Mouse (Mus musculus): ENCODE data around the gene Lrrc8b. TPM values are rescaled to one million over a fixed set of nuclear protein-coding genes. Genes with fewer than 3 reads are reported as not detected.
A peak's percentile ranks its signal among the peaks of the same experiment; 100 is the strongest.

The Lrrc8b gene
- polyA plus RNA-seq, 2 experiments = 5.8 to 6.6 TPM

- no peaks in the 10 kb centered on the region for H3K36me3 ChIP-seq (ENCODE audit: control insufficient read depth, insufficient read depth, low read length)
- H3K4me2 ChIP-seq (replicated peaks; ENCODE audit: low read depth, low read length, severe bottlenecking) = no peak overlapping the region
- no peak overlapping the region for H3K4me3 ChIP-seq (replicated peaks; ENCODE audit: low read length)
- DNase-seq (ENCODE audit: low spot score) (no peak), ATAC-seq (ENCODE audit: low FRiP score, low read depth) (no peak)
- no peaks in the 10 kb centered on the region for H3K9me3 ChIP-seq (ENCODE audit: control insufficient read depth, low read length)
- H3K27ac ChIP-seq (replicated peaks; ENCODE audit: low read depth, low read length) = no peak overlapping the region
- no peak overlapping the region for H3K9ac ChIP-seq (ENCODE audit: low read depth, low read length, severe bottlenecking)
- peaks cover 50% of the 10 kb centered on the region for H3K4me1 ChIP-seq (ENCODE audit: control insufficient read depth, insufficient read depth, low read length)
- H3K27me3 ChIP-seq (ENCODE audit: control insufficient read depth, insufficient read depth, low read length) = no peaks in the 10 kb centered on the region
- no peak for TF ChIP-seq POLR2A (IDR thresholded peaks at IDR 0.05; ENCODE audit: borderline replicate concordance, extremely low read depth, insufficient read depth, insufficient read length)
- 91% methylated on average over 4 of the region's 4 CpGs for WGBS
These were observed 80.6 kb downstream of the Lrrc8b start for GRCm38 (mm10) chr5:105496133-105496532.

GRCm38 (mm10) chr5:105496586-105496985 lies 81.0 kb downstream of the Lrrc8b start:
- peaks cover 50% of the 10 kb centered on the region for H3K4me1 ChIP-seq (ENCODE audit: control insufficient read depth, insufficient read depth, low read length)
- no peak for TF ChIP-seq POLR2A (IDR thresholded peaks at IDR 0.05; ENCODE audit: borderline replicate concordance, extremely low read depth, insufficient read depth, insufficient read length)
- 75% methylated on average over 7 of the region's 7 CpGs for WGBS

GRCm38 (mm10) chr5:105498429-105499000 lies 82.9 kb downstream of the Lrrc8b start:
- Histone ChIP-seq H3K27me3 (ENCODE audit: control insufficient read depth, insufficient read depth, low read length) (no peaks in the 10 kb centered on the region), H3K9ac (ENCODE audit: low read depth, low read length, severe bottlenecking) (no peak overlapping the region), H3K4me1 (ENCODE audit: control insufficient read depth, insufficient read depth, low read length) (peaks cover 36% of the 10 kb centered on the region), H3K4me2 (replicated peaks; ENCODE audit: low read depth, low read length, severe bottlenecking) (no peak overlapping the region), H3K4me3 (replicated peaks; ENCODE audit: low read length) (no peak overlapping the region), H3K9me3 (ENCODE audit: control insufficient read depth, low read length) (no peaks in the 10 kb centered on the region), H3K27ac (replicated peaks; ENCODE audit: low read depth, low read length) (no peak overlapping the region), H3K36me3 (ENCODE audit: control insufficient read depth, insufficient read depth, low read length) (no peaks in the 10 kb centered on the region)
- ATAC-seq (ENCODE audit: low FRiP score, low read depth) (peak; percentile 70), DNase-seq (ENCODE audit: low spot score) (peak; percentile 69)
- WGBS = 48% methylated on average over 4 of the region's 4 CpGs
- no peak for TF ChIP-seq POLR2A (IDR thresholded peaks at IDR 0.05; ENCODE audit: borderline replicate concordance, extremely low read depth, insufficient read depth, insufficient read length)

More at GRCm38 (mm10) chr5:105496586-105496985, 81.0 kb downstream of the Lrrc8b start:
- Histone ChIP-seq H3K27me3 (ENCODE audit: control insufficient read depth, insufficient read depth, low read length) (no peaks in the 10 kb centered on the region), H3K9ac (ENCODE audit: low read depth, low read length, severe bottlenecking) (no peak overlapping the region), H3K27ac (replicated peaks; ENCODE audit: low read depth, low read length) (no peak overlapping the region), H3K4me2 (replicated peaks; ENCODE audit: low read depth, low read length, severe bottlenecking) (no peak overlapping the region), H3K4me3 (replicated peaks; ENCODE audit: low read length) (no peak overlapping the region), H3K36me3 (ENCODE audit: control insufficient read depth, insufficient read depth, low read length) (no peaks in the 10 kb centered on the region), H3K9me3 (ENCODE audit: control insufficient read depth, low read length) (no peaks in the 10 kb centered on the region)
- ATAC-seq (ENCODE audit: low FRiP score, low read depth) (no peak), DNase-seq (ENCODE audit: low spot score) (no peak)

- Histone ChIP-seq H3K4me2 (replicated peaks; ENCODE audit: low read depth, low read length, severe bottlenecking) (no peak overlapping the region), H3K27me3 (ENCODE audit: control insufficient read depth, insufficient read depth, low read length) (no peaks in the 10 kb centered on the region), H3K9ac (ENCODE audit: low read depth, low read length, severe bottlenecking) (no peak overlapping the region), H3K4me3 (replicated peaks; ENCODE audit: low read length) (no peak overlapping the region), H3K27ac (replicated peaks; ENCODE audit: low read depth, low read length) (no peak overlapping the region), H3K4me1 (ENCODE audit: control insufficient read depth, insufficient read depth, low read length) (peaks cover 28% of the 10 kb centered on the region), H3K9me3 (ENCODE audit: control insufficient read depth, low read length) (no peaks in the 10 kb centered on the region), H3K36me3 (ENCODE audit: control insufficient read depth, insufficient read depth, low read length) (no peaks in the 10 kb centered on the region)
- WGBS = 53% methylated on average over 1 of the region's 1 CpGs
- DNase-seq (ENCODE audit: low spot score) (no peak), ATAC-seq (ENCODE audit: low FRiP score, low read depth) (no peak)
- TF ChIP-seq POLR2A (IDR thresholded peaks at IDR 0.05; ENCODE audit: borderline replicate concordance, extremely low read depth, insufficient read depth, insufficient read length) = no peak
These were observed 83.8 kb downstream of the Lrrc8b start for GRCm38 (mm10) chr5:105499396-105499795.

GRCm38 (mm10) chr5:105500132-105501121 lies 84.9 kb downstream of the Lrrc8b start:
- no peak for TF ChIP-seq POLR2A (IDR thresholded peaks at IDR 0.05; ENCODE audit: borderline replicate concordance, extremely low read depth, insufficient read depth, insufficient read length)
- 42% methylated on average over 12 of the region's 12 CpGs for WGBS
- no peaks in the 10 kb centered on the region for H3K36me3 ChIP-seq (ENCODE audit: control insufficient read depth, insufficient read depth, low read length)
- peaks cover 21% of the 10 kb centered on the region for H3K4me1 ChIP-seq (ENCODE audit: control insufficient read depth, insufficient read depth, low read length)
- no peaks in the 10 kb centered on the region for H3K9me3 ChIP-seq (ENCODE audit: control insufficient read depth, low read length)
- no peaks in the 10 kb centered on the region for H3K27me3 ChIP-seq (ENCODE audit: control insufficient read depth, insufficient read depth, low read length)
- no peak overlapping the region for H3K4me3 ChIP-seq (replicated peaks; ENCODE audit: low read length)
- DNase-seq (ENCODE audit: low spot score) = no peak
- no peak overlapping the region for H3K27ac ChIP-seq (replicated peaks; ENCODE audit: low read depth, low read length)
- no peak overlapping the region for H3K4me2 ChIP-seq (replicated peaks; ENCODE audit: low read depth, low read length, severe bottlenecking)
- ATAC-seq (ENCODE audit: low FRiP score, low read depth) = no peak
- no peak overlapping the region for H3K9ac ChIP-seq (ENCODE audit: low read depth, low read length, severe bottlenecking)

Data from limb, embryonic 14.5 days (tissue).